Mouse (Mus musculus) liver, postnatal 0 days (tissue): ENCODE data around the gene Tmem132c. TPM values are rescaled to one million over a fixed set of nuclear protein-coding genes. Genes with fewer than 3 reads are reported as not detected.

Source experiments
- ATAC-seq: fragments of 200-750 bp; cut with Nextera tagmentation; 2 replicates; pipeline ENCODE4 v1.8.0; 2017; ENCODE audit warnings: mild to moderate bottlenecking, moderate library complexity
- DNase-seq: peaks from one replicate; pipeline ENCODE4 v3.0.0-alpha.2; 2016
- H3K27ac ChIP-seq: fragments of 300-500 bp; sonication (generic); 2 replicates; pipeline ENCODE4 v1.5.1; 2014; ENCODE audit warnings: antibody characterized with exemption, moderate library complexity, mild to moderate bottlenecking, low read depth
- H3K27me3 ChIP-seq: fragments of 300-500 bp; sonication (generic); 2 replicates; pipeline ENCODE4 v1.6.1; 2014; ENCODE audit warnings: low read length, control low read depth, mixed read lengths; ENCODE audit not compliant: insufficient read depth
- H3K36me3 ChIP-seq: fragments of 300-500 bp; sonication (generic); replicated peaks from 2 replicates; pipeline ENCODE4 v1.6.1; 2014; ENCODE audit warnings: mild to moderate bottlenecking, control low read depth, low read length, moderate library complexity, mixed read lengths; ENCODE audit not compliant: insufficient read depth
- H3K4me1 ChIP-seq: fragments of 300-500 bp; sonication (generic); 2 replicates; pipeline ENCODE4 v1.6.1; 2014; ENCODE audit warnings: antibody characterized with exemption, mild to moderate bottlenecking, control low read depth; ENCODE audit not compliant: insufficient read depth
- H3K4me2 ChIP-seq: fragments of 300-500 bp; sonication (generic); 2 replicates; pipeline ENCODE4 v1.6.1; 2014; ENCODE audit warnings: low read depth, mild to moderate bottlenecking, low read length, moderate library complexity, mixed read lengths
- H3K4me3 ChIP-seq: fragments of 300-500 bp; sonication (generic); 2 replicates; pipeline ENCODE4 v1.5.1; 2014; ENCODE audit warnings: low read depth, low read length
- H3K9ac ChIP-seq: fragments of 300-500 bp; sonication (generic); replicated peaks from 2 replicates; pipeline ENCODE4 v1.6.1; 2014; ENCODE audit warnings: mild to moderate bottlenecking, moderate library complexity
- H3K9me3 ChIP-seq: fragments of 300-500 bp; sonication (generic); 2 replicates; pipeline ENCODE4 v1.6.1; 2016; ENCODE audit warnings: mild to moderate bottlenecking, control low read depth, low read length, mixed read lengths
- CTCF ChIP-seq: sonication (generic); IDR thresholded peaks from 2 replicates; pipeline ENCODE4 v1.5.1; 2016; ENCODE audit warnings: antibody characterized with exemption, low read depth
- EP300 ChIP-seq: IDR thresholded peaks from 2 replicates; pipeline ENCODE4 v1.6.1; 2016; ENCODE audit warnings: antibody characterized with exemption, low read depth, mild to moderate bottlenecking
- WGBS: fragments of 180-500 bp; shearing (Covaris S2); extraction: QIAGEN DNeasy Blood & Tissue Kit; methylation state at CpG from one replicate; pipeline ENCODE4 v1.1.7; 2014; ENCODE audit not compliant: insufficient replicate concordance; 5-methylcytosine and 5-hydroxymethylcytosine counted together
- polyA plus RNA-seq: library from polyadenylated mRNA; unstranded; fragments of >200 nt; fragmentation: Nextera tagmentation; extraction: Ambion mirVana; gene quantifications from 2 replicates; pipeline ENCODE4 v1.2.1, GENCODE M21; 2015

The Tmem132c gene
- polyA plus RNA-seq, 1 experiment from 2014 or later = 0.02 TPM

GRCm38 (mm10) chr5:127511653-127512052 lies 270.0 kb downstream of the Tmem132c start:
- no peak for ATAC-seq
- no peak overlapping the region for H3K9ac ChIP-seq
- no peak overlapping the region for H3K4me3 ChIP-seq
- TF ChIP-seq CTCF (peak; percentile 44), EP300 (no peak)
- H3K27me3 ChIP-seq = no peaks in the 10 kb centered on the region
- H3K36me3 ChIP-seq = no peaks in the 10 kb centered on the region
- H3K4me2 ChIP-seq = no peak overlapping the region
- no peaks in the 10 kb centered on the region for H3K9me3 ChIP-seq
- 75% methylated on average over 6 of the region's 6 CpGs for WGBS
- no peak overlapping the region for H3K27ac ChIP-seq
- no peak for DNase-seq
- no peaks in the 10 kb centered on the region for H3K4me1 ChIP-seq

DNA sequence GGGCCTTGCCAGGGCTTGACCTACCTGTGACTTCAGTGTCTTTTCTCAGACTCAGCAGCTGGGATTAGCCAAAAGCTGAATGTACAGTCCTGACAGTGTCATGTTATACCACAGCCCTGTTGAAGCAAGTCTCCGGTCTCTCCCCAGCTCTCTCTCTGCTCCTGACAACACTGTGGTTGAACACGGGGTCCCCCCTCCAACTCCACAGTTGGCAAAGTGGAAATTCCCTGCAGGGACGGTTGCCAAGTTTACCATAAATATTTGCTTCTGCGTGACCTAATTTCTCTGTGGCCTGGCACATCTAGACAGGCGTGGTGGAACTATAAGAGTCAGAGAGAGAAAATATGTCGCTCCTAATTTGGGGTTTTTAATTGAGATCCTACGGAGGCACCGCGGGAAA lies 274.4 kb downstream of the Tmem132c start:
- 86% methylated on average over 9 of the region's 9 CpGs for WGBS
- Histone ChIP-seq H3K9ac (no peak overlapping the region), H3K9me3 (no peaks in the 10 kb centered on the region), H3K36me3 (no peaks in the 10 kb centered on the region), H3K4me3 (no peak overlapping the region), H3K27me3 (no peaks in the 10 kb centered on the region), H3K27ac (no peak overlapping the region), H3K4me2 (no peak overlapping the region), H3K4me1 (no peaks in the 10 kb centered on the region)
- ATAC-seq = no peak
- DNase-seq = no peak
- TF ChIP-seq EP300 (no peak), CTCF (no peak)

GRCm38 (mm10) chr5:127522744-127523476 lies 281.3 kb downstream of the Tmem132c start:
- H3K36me3 ChIP-seq = no peaks in the 10 kb centered on the region
- TF ChIP-seq CTCF (peak; percentile 63), EP300 (no peak)
- no peaks in the 10 kb centered on the region for H3K9me3 ChIP-seq
- no peak overlapping the region for H3K9ac ChIP-seq
- no peaks in the 10 kb centered on the region for H3K27me3 ChIP-seq
- H3K27ac ChIP-seq = no peak overlapping the region
- no peak for ATAC-seq
- no peak overlapping the region for H3K4me3 ChIP-seq
- DNase-seq = no peak
- no peak overlapping the region for H3K4me2 ChIP-seq
- whole genome bisulfite sequencing = 54% methylated on average over 9 of the region's 9 CpGs
- H3K4me1 ChIP-seq = no peaks in the 10 kb centered on the region

DNA sequence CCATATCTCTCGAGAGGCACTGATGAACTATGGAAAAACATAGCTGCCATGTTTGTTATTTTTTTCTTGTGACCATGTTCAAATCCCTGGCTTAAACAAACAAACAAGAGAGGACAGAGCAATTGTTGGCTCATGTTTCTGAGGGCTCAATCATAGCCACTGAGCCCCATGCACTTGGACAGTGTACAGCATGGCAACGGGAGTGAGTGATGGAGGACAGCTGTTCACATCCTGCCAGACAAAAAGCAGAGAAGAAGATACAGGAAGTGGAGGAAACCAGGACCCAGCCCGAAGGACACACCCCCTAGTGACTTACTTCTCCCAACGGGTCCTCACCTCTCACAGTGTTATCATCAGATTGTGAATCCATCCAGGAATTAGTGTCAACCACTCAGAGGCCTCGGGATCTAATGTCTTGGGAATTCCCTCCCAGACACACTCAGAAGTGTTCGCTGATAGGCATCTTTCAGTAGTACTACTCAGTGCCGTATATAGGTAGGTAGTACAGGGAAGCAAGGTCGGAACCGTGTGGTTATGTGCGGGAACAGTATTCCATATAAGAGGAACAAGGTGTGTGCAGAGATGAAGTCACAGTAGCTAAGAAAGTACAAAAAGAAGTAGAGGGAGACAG lies 285.9 kb downstream of the Tmem132c start:
- TF ChIP-seq CTCF (no peak), EP300 (no peak)

GRCm38 (mm10) chr5:127537508-127537907 lies 295.9 kb downstream of the Tmem132c start:
- ATAC-seq = no peak
- 75% methylated on average over 2 of the region's 2 CpGs for WGBS
- Histone ChIP-seq H3K4me2 (no peak overlapping the region), H3K36me3 (no peaks in the 10 kb centered on the region), H3K27ac (no peak overlapping the region), H3K27me3 (no peaks in the 10 kb centered on the region), H3K9ac (no peak overlapping the region), H3K9me3 (no peaks in the 10 kb centered on the region), H3K4me1 (no peaks in the 10 kb centered on the region), H3K4me3 (no peak overlapping the region)
- no peak for TF ChIP-seq CTCF
- TF ChIP-seq EP300 = no peak
- DNase-seq = no peak

More for the DNA sequence above, 285.9 kb downstream of the Tmem132c start:
- Histone ChIP-seq H3K4me1 (no peaks in the 10 kb centered on the region), H3K27ac (no peak overlapping the region), H3K36me3 (no peaks in the 10 kb centered on the region), H3K9ac (no peak overlapping the region), H3K9me3 (no peaks in the 10 kb centered on the region), H3K4me3 (no peak overlapping the region), H3K4me2 (no peak overlapping the region), H3K27me3 (no peaks in the 10 kb centered on the region)
- WGBS = 72% methylated on average over 10 of the region's 10 CpGs
- DNase-seq (no peak), ATAC-seq (no peak)

DNA sequence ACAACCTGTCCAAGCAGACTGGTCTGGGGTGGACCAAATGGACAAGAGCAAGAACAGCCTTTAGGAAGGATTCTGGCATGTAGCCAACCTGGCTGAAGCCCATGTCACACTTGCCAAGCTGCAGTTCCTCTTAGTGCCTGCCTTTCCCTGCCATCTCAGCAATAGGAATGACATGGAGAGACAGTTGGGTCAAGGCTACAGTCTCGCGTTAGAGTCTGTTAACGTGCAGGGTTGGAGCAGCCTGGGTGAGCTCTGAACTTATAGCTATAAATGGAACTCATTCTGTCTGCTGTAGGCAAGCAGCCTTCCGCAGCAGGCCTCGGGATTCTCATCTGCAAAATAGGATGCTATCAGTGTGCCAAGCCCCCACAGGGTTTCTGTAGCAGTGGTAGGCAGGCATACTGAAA lies 305.0 kb downstream of the Tmem132c start:
- 75% methylated on average over 5 of the region's 5 CpGs for WGBS
- TF ChIP-seq EP300 = no peak
- no peak for TF ChIP-seq CTCF
- no peak overlapping the region for H3K27ac ChIP-seq
- H3K4me3 ChIP-seq = no peak overlapping the region
- ATAC-seq (no peak), DNase-seq (no peak)
- H3K27me3 ChIP-seq = no peaks in the 10 kb centered on the region
- no peaks in the 10 kb centered on the region for H3K36me3 ChIP-seq
- H3K4me1 ChIP-seq = no peaks in the 10 kb centered on the region
- no peak overlapping the region for H3K9ac ChIP-seq
- H3K4me2 ChIP-seq = no peak overlapping the region
- H3K9me3 ChIP-seq = no peaks in the 10 kb centered on the region
